Mouse (Mus musculus) embryonic facial prominence, embryonic 14.5 days (tissue): ENCODE results near the gene Cd160. TPM values are rescaled to one million over a fixed set of nuclear protein-coding genes. Genes with fewer than 3 reads are reported as not detected.

Source experiments
- ATAC-seq: fragments of 200-750 bp; cut with Nextera tagmentation; 2 replicates; pipeline ENCODE4 v1.8.0; 2017; ENCODE audit warnings: low read depth, moderate number of reproducible peaks, moderate TSS enrichment
- DNase-seq: peaks from one replicate; pipeline ENCODE4 v3.0.0-alpha.2; 2015; ENCODE audit warnings: low spot score
- H3K27ac ChIP-seq: fragments of 300-500 bp; sonication (generic); replicated peaks from 2 replicates; pipeline ENCODE4 v1.5.1; 2014; ENCODE audit warnings: low read depth, mild to moderate bottlenecking, low read length, moderate library complexity
- H3K27me3 ChIP-seq: fragments of 300-500 bp; sonication (generic); replicated peaks from 2 replicates; pipeline ENCODE4 v1.6.1; 2014; ENCODE audit warnings: low read length; ENCODE audit not compliant: control insufficient read depth, insufficient read depth
- H3K36me3 ChIP-seq: fragments of 300-500 bp; sonication (generic); 2 replicates; pipeline ENCODE4 v1.6.1; 2014; ENCODE audit warnings: low read length, mixed read lengths; ENCODE audit not compliant: control insufficient read depth, insufficient read depth
- H3K4me1 ChIP-seq: fragments of 300-500 bp; sonication (generic); 2 replicates; pipeline ENCODE4 v1.6.1; 2014; ENCODE audit warnings: antibody characterized with exemption, low read length; ENCODE audit not compliant: control insufficient read depth, insufficient read depth
- H3K4me2 ChIP-seq: fragments of 300-500 bp; sonication (generic); 2 replicates; pipeline ENCODE4 v1.6.1; 2014; ENCODE audit warnings: low read depth, mild to moderate bottlenecking, low read length, moderate library complexity, mixed read lengths
- H3K4me3 ChIP-seq: fragments of 300-500 bp; sonication (generic); 2 replicates; pipeline ENCODE4 v1.5.1; 2014; ENCODE audit warnings: low read depth, mild to moderate bottlenecking, low read length
- H3K9ac ChIP-seq: fragments of 300-500 bp; sonication (generic); 2 replicates; pipeline ENCODE4 v1.6.1; 2014; ENCODE audit warnings: low read depth, mild to moderate bottlenecking, low read length, moderate library complexity, mixed read lengths
- H3K9me3 ChIP-seq: fragments of 300-500 bp; sonication (generic); 2 replicates; pipeline ENCODE4 v1.6.1; 2016; ENCODE audit warnings: low read length; ENCODE audit not compliant: control insufficient read depth
- WGBS: fragments of 180-500 bp; shearing (Covaris S2); extraction: QIAGEN DNeasy Blood & Tissue Kit; methylation state at CpG from one replicate; pipeline ENCODE4 v1.1.7; 2014; 5-methylcytosine and 5-hydroxymethylcytosine counted together
- polyA plus RNA-seq: library from polyadenylated mRNA; unstranded; fragments of >200 nt; fragmentation: Nextera tagmentation; extraction: Ambion mirVana; gene quantifications from 2 replicates; pipeline ENCODE4 v1.2.1, GENCODE M21; 2014

The Cd160 gene
- polyA plus RNA-seq, 1 experiment from 2014 or later, result 0.24 TPM

DNA sequence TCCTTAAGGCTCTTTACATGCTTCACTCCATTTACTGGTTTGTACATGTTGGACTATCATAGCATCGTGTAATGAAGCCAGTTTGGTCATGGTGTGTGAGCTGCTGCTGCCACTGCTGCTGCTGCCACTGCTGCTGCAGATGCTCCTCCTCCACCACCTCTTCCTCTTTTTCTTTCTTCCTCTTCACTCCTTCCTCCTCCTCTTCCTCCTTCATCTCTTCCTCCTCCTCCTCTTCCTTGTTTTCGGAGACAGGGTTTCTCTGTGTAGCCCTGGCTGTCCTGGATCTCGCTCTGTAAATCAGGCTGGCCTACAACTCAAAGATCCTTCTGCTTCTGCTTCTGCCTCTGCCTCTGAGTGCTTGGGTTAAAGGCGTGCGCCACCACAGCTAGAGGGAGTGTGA, 59.2 kb downstream of the Cd160 start:
- Histone ChIP-seq H3K9me3 (no peaks in the 10 kb centered on the region), H3K4me1 (no peaks in the 10 kb centered on the region), H3K4me2 (no peak overlapping the region), H3K27ac (no peak overlapping the region), H3K4me3 (no peak overlapping the region), H3K36me3 (0 out of 2 replicates have a peak, but pooled peaks cover 5% of the 10 kb centered on the region), H3K9ac (no peak overlapping the region), H3K27me3 (no peaks in the 10 kb centered on the region)
- no peak for ATAC-seq
- WGBS, result 86% methylated on average over 5 of the region's 5 CpGs
- no peak for DNase-seq

DNA sequence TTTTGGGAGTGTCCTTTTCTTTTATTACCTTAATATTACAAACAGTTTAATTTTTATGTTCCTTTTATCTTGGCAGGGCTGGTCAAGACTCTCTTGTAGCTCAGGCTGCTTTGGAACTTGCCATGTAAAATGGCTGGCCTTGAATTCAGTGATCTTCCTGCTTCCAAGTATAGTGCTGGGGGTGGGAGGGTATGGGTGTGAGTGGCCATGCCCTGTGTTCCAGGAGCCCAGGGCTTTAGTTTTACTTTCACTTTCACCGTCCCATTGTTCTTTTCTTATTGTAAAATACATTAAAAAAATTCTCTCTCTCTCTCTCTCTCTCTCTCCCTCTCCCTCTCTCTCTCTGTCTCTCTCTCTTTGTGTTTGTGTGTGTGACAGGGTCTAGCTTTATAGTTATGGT, 64.6 kb downstream of the Cd160 start:
- Histone ChIP-seq H3K27me3 (no peaks in the 10 kb centered on the region), H3K4me1 (no peaks in the 10 kb centered on the region), H3K4me3 (no peak overlapping the region), H3K4me2 (no peak overlapping the region), H3K36me3 (0 out of 2 replicates have a peak, but pooled peaks cover 5% of the 10 kb centered on the region), H3K9me3 (no peaks in the 10 kb centered on the region), H3K9ac (no peak overlapping the region), H3K27ac (no peak overlapping the region)
- DNase-seq (no peak), ATAC-seq (no peak)
- 84% methylated on average over 1 of the region's 1 CpGs for WGBS

DNA sequence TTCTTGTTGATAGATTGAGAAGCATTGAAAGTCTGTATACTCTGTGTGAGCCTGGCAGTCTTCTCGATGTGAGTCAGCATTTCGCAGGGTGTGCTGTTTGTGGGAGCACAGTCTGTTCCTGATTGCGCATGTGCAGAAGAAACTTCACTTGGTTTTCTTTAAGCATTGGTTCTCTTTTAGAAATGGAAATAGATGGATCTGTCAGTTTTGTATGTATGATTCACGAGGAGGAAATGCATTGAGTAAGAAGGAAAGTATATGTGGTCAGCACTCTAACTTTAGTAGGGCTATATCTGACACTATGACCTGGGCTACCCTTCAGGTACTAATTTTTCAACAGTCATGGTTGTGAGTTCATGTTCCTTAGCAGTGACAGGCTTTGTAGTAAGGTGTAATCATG, 69.5 kb downstream of the Cd160 start:
- no peak overlapping the region for H3K9ac ChIP-seq
- H3K4me3 ChIP-seq, result no peak overlapping the region
- H3K9me3 ChIP-seq, result no peaks in the 10 kb centered on the region
- H3K4me2 ChIP-seq, result no peak overlapping the region
- H3K36me3 ChIP-seq, result peaks cover 6% of the 10 kb centered on the region; the same call in 1 of the 2 replicates
- H3K27me3 ChIP-seq, result no peaks in the 10 kb centered on the region
- H3K4me1 ChIP-seq, result no peaks in the 10 kb centered on the region
- ATAC-seq, result no peak
- no peak for DNase-seq
- no peak overlapping the region for H3K27ac ChIP-seq
- 89% methylated on average over 4 of the region's 4 CpGs for WGBS

DNA sequence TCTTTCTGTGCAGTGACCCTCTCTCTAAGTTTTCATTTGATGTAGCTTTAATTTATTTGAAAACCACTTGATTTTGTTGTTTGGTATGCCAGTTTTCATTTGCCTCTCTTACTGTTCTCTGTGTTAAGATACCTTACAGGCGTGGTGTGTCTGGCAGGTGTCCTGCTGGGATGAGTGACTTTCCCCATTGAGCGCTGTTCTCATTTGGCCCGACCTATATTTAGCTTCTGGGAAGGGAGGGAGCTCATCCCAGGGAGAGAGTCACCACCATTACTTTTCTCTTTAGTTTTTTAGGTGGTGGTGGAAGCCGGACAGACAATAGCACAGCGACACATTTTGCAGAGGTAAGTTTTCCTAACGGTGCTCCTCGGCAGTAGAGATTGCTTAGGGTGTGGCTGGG, 71.5 kb downstream of the Cd160 start:
- Histone ChIP-seq H3K27ac (no peak overlapping the region), H3K4me3 (no peak overlapping the region), H3K9me3 (no peaks in the 10 kb centered on the region), H3K27me3 (no peaks in the 10 kb centered on the region), H3K4me1 (no peaks in the 10 kb centered on the region), H3K36me3 (peaks cover 6% of the 10 kb centered on the region; the same call in 1 of the 2 replicates), H3K4me2 (no peak overlapping the region), H3K9ac (no peak overlapping the region)
- WGBS, result 72% methylated on average over 7 of the region's 7 CpGs
- ATAC-seq (no peak), DNase-seq (no peak)

DNA sequence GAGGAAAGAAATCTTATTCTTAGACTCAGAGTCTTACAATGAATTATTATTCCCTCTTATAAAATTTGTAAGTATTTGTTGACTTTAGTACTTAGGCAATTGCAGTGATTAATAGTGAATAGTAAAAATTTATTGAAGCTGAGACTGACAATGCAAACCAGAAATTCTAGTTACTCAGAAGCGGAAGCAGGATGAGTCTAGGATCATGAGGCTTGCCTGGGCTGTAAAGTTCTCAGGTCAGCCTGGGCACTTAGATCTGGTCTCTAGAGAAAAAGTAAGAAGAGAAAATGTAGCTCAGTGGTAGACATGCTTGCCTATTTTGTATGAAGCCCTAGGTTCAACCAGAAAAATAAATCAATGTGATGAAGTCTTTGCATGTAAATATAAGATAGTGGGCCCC, 73.2 kb downstream of the Cd160 start:
- no peak overlapping the region for H3K4me3 ChIP-seq
- peaks cover 6% of the 10 kb centered on the region; the same call in 1 of the 2 replicates for H3K36me3 ChIP-seq
- H3K27me3 ChIP-seq, result no peaks in the 10 kb centered on the region
- no peak overlapping the region for H3K4me2 ChIP-seq
- no peak overlapping the region for H3K9ac ChIP-seq
- ATAC-seq (no peak), DNase-seq (no peak)
- H3K9me3 ChIP-seq, result no peaks in the 10 kb centered on the region
- 81% methylated on average over 1 of the region's 1 CpGs for WGBS
- H3K4me1 ChIP-seq, result no peaks in the 10 kb centered on the region
- no peak overlapping the region for H3K27ac ChIP-seq

Other genes with a start within 250 kb of the Cd160 start
- 8.9 and 11.0 TPM in 2 replicates for gene Polr3gl, start 235.2 kb downstream of the Cd160 start, polyA plus RNA-seq
- gene Ankrd34a, start 232.7 kb downstream of the Cd160 start, polyA plus RNA-seq, result 2.7 and 3.0 TPM in 2 replicates
- gene Lix1l, start 228.2 kb downstream of the Cd160 start, polyA plus RNA-seq, result 9.1 and 10.1 TPM in 2 replicates
- gene Rbm8a, start 199.4 kb downstream of the Cd160 start, polyA plus RNA-seq, result 122 and 127 TPM in 2 replicates
- 51.6 and 56.5 TPM in 2 replicates for gene Pex11b, start 194.0 kb downstream of the Cd160 start, polyA plus RNA-seq
- 0.33 and 0.47 TPM in 2 replicates for gene Gm42957, start 193.9 kb downstream of the Cd160 start, polyA plus RNA-seq
- gene Itga10, start 183.8 kb downstream of the Cd160 start, polyA plus RNA-seq, result 6.4 and 8.1 TPM in 2 replicates
- gene Ankrd35, start 159.2 kb downstream of the Cd160 start, polyA plus RNA-seq, result 2.9 and 3.6 TPM in 2 replicates
- gene Pias3, start 133.0 kb downstream of the Cd160 start, polyA plus RNA-seq, result 45.1 and 48.9 TPM in 2 replicates
- gene Nudt17, start 120.8 kb downstream of the Cd160 start, polyA plus RNA-seq, result 9.5 and 11.8 TPM in 2 replicates
- gene Polr3c, start 101.7 kb downstream of the Cd160 start, polyA plus RNA-seq, result 21.0 and 25.0 TPM in 2 replicates
- 45.6 and 48.5 TPM in 2 replicates for gene Rnf115, start 101.7 kb downstream of the Cd160 start, polyA plus RNA-seq
- not detected in 2 replicates for gene Pdzk1, start 67 bp downstream of the Cd160 start, polyA plus RNA-seq
- gene Gja5, start 75.3 kb upstream of the Cd160 start, polyA plus RNA-seq, result 7.7 and 8.2 TPM in 2 replicates
- 41.0 and 47.0 TPM in 2 replicates for gene Gpr89, start 76.0 kb upstream of the Cd160 start, polyA plus RNA-seq
- not detected in 2 replicates for gene Gja8, start 96.7 kb upstream of the Cd160 start, polyA plus RNA-seq